8 mouse cellular contexts compared by ENCODE assay signal in genomic region chr7:120739558-120740101, GRCm38 (mm10). TPM values are rescaled to one million over a fixed set of nuclear protein-coding genes. Genes with fewer than 3 reads are reported as not detected.
DNase-seq lines count a peak whose midpoint lies in the region.

No protein-coding gene starts in this region.

- peak; percentile 43 for DNase-seq in adrenal gland, postnatal 14 days
- no peak for DNase-seq in adrenal gland, adult 8-10 months
- DNase-seq in R1 (ENCODE audit: low read depth, low spot score): peak; percentile 86
- peak; percentile 61 to 83 for DNase-seq in heart, adult 9 months (ENCODE audit: low spot score in 2 of 2)
- peak; percentile 27 to 38 for DNase-seq in kidney, postnatal 4 days
- peak; percentile 50 to 52 for DNase-seq in right cerebral cortex, adult 2 months (ENCODE audit: low spot score in 2 of 2)
- DNase-seq in cerebellum, adult 11-12 months: no peak
- DNase-seq in cerebellum, postnatal 4 days (ENCODE audit: low spot score in 2 of 2): no peak

RNA-seq across cellular contexts. Expression of gene Vwa3a, which starts 0.5 kb away (rescaled TPM):
- total RNA-seq in adrenal gland, postnatal 14 days (2021): 3.3 and 6.9 TPM in 2 replicates
- 1 to 10 TPM; 1.1 to 5.5 (median 3.3) TPM for total RNA-seq in adrenal gland, adult 8-10 months (2022)

Comparison
In these comparisons a context has a peak if more than half of its experiments do, and no peak if none do; other contexts are left out.
1. DNase-seq: peak in adrenal gland, postnatal 14 days (single experiment), R1 (single experiment), heart, adult 9 months (2 of 2), kidney, postnatal 4 days (2 of 2) and right cerebral cortex, adult 2 months (2 of 2); none in adrenal gland, adult 8-10 months (single experiment), cerebellum, adult 11-12 months (single experiment) and cerebellum, postnatal 4 days (0 of 2).